Mouse (Mus musculus): ENCODE measurements around the gene Atp12a. TPM values are rescaled to one million over a fixed set of nuclear protein-coding genes. Genes with fewer than 3 reads are reported as not detected.

The Atp12a gene
- polyA plus RNA-seq, 1 experiment from 2014 or later: not detected

DNA sequence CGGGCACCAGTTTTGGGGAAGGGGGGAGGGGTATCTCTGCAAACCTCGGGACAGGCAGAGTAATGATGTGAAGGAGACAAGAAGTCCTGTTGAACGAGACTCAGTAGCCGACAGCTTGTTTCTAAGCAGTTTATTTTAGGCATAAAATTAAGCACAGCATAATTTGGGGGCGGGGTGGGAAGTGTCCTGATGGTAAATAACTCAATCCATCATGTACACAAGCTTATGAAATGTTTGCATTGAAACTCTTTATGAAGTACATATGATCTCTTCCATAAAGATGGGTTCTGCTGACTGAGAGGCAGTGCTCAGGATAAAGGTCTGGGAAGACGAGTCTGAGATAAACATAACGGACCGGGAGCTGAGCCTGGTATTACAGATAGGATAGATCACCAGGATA is 9.5 kb upstream of the Atp12a start:
- ATAC-seq (ENCODE audit: insufficient number of reproducible peaks, insufficient read depth, low FRiP score, low read depth): no peak
- Histone ChIP-seq H3K27ac (replicated peaks in 1 of 2; ENCODE audit: control insufficient read depth in 1 of 2, insufficient read depth in 1 of 2, low read depth in 2 of 2, low read length in 2 of 2) (no peak overlapping the region), H3K4me1 (ENCODE audit: control insufficient read depth in 2 of 2, insufficient read depth in 2 of 2, low read length in 2 of 2) (peaks cover 0 to 6% of the 10 kb centered on the region in 2 experiments; a peak in 1 of 4 replicates), H3K4me3 (ENCODE audit: control insufficient read depth in 1 of 2, insufficient read depth in 1 of 2, low read depth in 1 of 2, low read length in 2 of 2) (no peak overlapping the region), H3K4me2 (ENCODE audit: low read length) (no peak overlapping the region), H3K36me3 (ENCODE audit: control insufficient read depth, insufficient read depth, low read length) (no peaks in the 10 kb centered on the region), H3K27me3 (ENCODE audit: control insufficient read depth, insufficient read depth, low read length) (no peaks in the 10 kb centered on the region; the same call in 1 of the 2 replicates), H3K9me3 (ENCODE audit: control insufficient read depth, low read length) (no peaks in the 10 kb centered on the region), H3K9ac (ENCODE audit: low read length) (no peak overlapping the region)
- 61% methylated on average over 8 of the region's 8 CpGs for WGBS

DNA sequence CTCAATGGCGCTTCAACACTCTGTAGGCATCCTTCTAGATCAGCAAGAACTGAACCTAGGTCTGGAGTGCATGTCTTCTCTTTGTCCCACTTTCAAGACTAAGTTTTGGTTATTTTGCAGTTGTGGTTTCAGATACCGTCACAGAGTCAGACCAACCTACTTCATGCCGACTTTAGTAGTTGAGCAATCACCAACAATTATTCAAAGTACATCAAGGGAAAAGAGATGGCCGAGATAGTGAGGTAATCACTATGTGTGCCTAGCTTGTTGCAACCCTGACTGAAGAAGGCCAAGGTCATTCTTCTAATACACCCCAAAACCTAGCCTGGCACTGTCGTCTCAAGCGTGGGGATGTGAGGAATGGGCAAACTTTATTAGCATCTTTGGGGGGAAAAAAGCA is 8.7 kb upstream of the Atp12a start:
- Histone ChIP-seq H3K9ac (ENCODE audit: low read length) (no peak overlapping the region), H3K9me3 (ENCODE audit: control insufficient read depth, low read length) (no peaks in the 10 kb centered on the region), H3K36me3 (ENCODE audit: control insufficient read depth, insufficient read depth, low read length) (no peaks in the 10 kb centered on the region), H3K27ac (replicated peaks in 1 of 2; ENCODE audit: control insufficient read depth in 1 of 2, insufficient read depth in 1 of 2, low read depth in 2 of 2, low read length in 2 of 2) (no peak overlapping the region), H3K4me3 (ENCODE audit: control insufficient read depth in 1 of 2, insufficient read depth in 1 of 2, low read depth in 1 of 2, low read length in 2 of 2) (no peak overlapping the region), H3K4me1 (ENCODE audit: control insufficient read depth in 2 of 2, insufficient read depth in 2 of 2, low read length in 2 of 2) (peaks cover 0 to 6% of the 10 kb centered on the region in 2 experiments; a peak in 1 of 4 replicates), H3K27me3 (ENCODE audit: control insufficient read depth, insufficient read depth, low read length) (no peaks in the 10 kb centered on the region; the same call in 1 of the 2 replicates), H3K4me2 (ENCODE audit: low read length) (no peak overlapping the region)
- ATAC-seq (ENCODE audit: insufficient number of reproducible peaks, insufficient read depth, low FRiP score, low read depth): no peak
- WGBS: 82% methylated on average over 6 of the region's 6 CpGs

DNA sequence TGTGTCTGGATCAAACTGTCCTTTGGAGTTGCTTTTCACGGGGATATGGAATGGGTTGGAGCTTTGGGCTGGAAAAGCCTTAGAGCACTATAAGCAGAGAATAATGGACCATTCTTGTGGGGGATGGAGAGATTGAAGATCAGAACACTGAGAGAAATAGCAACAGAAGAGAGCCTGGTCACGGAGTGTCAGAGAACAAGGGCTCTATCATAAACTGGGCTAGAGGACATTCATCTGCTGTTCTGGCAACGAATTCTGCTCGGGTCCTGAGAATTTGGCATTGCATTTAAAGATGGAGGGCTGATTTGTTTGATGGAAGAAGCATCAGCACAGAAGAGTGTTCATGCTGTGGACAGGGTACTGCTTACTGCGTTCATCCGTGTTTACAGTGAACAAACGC is 6.4 kb upstream of the Atp12a start:
- H3K4me3 ChIP-seq (ENCODE audit: control insufficient read depth in 1 of 2, insufficient read depth in 1 of 2, low read depth in 1 of 2, low read length in 2 of 2): no peak overlapping the region
- no peak for ATAC-seq (ENCODE audit: insufficient number of reproducible peaks, insufficient read depth, low FRiP score, low read depth)
- H3K4me2 ChIP-seq (ENCODE audit: low read length): no peak overlapping the region
- WGBS: 83% methylated on average over 7 of the region's 7 CpGs
- H3K9me3 ChIP-seq (ENCODE audit: control insufficient read depth, low read length): no peaks in the 10 kb centered on the region
- H3K9ac ChIP-seq (ENCODE audit: low read length): no peak overlapping the region
- H3K4me1 ChIP-seq (ENCODE audit: control insufficient read depth in 2 of 2, insufficient read depth in 2 of 2, low read length in 2 of 2): no peaks in the 10 kb centered on the region
- peaks cover 10% of the 10 kb centered on the region for H3K27me3 ChIP-seq (ENCODE audit: control insufficient read depth, insufficient read depth, low read length)
- no peak overlapping the region for H3K27ac ChIP-seq (replicated peaks in 1 of 2; ENCODE audit: control insufficient read depth in 1 of 2, insufficient read depth in 1 of 2, low read depth in 2 of 2, low read length in 2 of 2)
- no peaks in the 10 kb centered on the region for H3K36me3 ChIP-seq (ENCODE audit: control insufficient read depth, insufficient read depth, low read length)

DNA sequence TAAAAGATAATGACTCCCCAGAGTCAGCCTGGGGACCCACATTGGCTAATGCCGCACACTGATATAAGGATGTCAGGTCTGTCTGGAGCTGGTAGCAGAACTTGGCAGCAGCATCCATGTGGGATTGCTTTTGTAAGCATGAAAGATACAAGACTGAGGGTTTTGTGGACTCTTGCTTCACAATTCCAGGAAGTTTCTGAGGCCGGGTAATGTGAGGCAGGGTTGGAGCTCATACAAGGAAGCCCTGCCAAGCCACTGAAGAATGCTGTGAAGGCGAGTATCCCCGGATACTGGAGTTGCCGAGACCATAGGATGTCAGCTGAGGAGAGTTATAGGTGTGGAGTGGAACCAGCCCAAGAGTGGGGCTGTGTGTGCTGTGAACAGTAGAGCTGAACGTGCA is 5.7 kb upstream of the Atp12a start:
- 70% methylated on average over 6 of the region's 6 CpGs for WGBS
- Histone ChIP-seq H3K9ac (ENCODE audit: low read length) (no peak overlapping the region), H3K4me1 (ENCODE audit: control insufficient read depth in 2 of 2, insufficient read depth in 2 of 2, low read length in 2 of 2) (no peaks in the 10 kb centered on the region), H3K36me3 (ENCODE audit: control insufficient read depth, insufficient read depth, low read length) (no peaks in the 10 kb centered on the region), H3K27ac (replicated peaks in 1 of 2; ENCODE audit: control insufficient read depth in 1 of 2, insufficient read depth in 1 of 2, low read depth in 2 of 2, low read length in 2 of 2) (no peak overlapping the region), H3K9me3 (ENCODE audit: control insufficient read depth, low read length) (no peaks in the 10 kb centered on the region), H3K27me3 (ENCODE audit: control insufficient read depth, insufficient read depth, low read length) (peaks cover 17% of the 10 kb centered on the region), H3K4me2 (ENCODE audit: low read length) (no peak overlapping the region), H3K4me3 (ENCODE audit: control insufficient read depth in 1 of 2, insufficient read depth in 1 of 2, low read depth in 1 of 2, low read length in 2 of 2) (no peak overlapping the region)
- no peak for ATAC-seq (ENCODE audit: insufficient number of reproducible peaks, insufficient read depth, low FRiP score, low read depth)

DNA sequence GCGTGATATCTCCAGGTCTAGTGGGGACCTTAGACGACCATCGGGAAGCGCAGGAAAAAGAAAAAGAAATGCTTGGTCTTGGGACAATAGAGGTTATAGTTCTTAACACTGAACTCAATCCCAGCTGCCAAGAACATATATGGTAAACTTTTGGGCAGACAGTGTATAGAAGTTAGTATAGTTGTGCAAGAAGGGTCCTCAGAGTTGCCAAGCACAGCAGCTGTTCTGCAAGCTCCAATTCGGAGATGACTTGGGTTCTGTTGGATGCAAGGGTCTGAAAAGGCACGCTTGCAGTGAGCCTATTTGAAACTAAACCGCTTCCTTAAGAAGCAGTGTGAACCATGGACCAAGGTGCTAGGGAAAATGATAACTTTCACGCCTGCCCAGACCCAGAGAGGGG is 424 bp downstream of the Atp12a start:
- peaks cover 58% of the 10 kb centered on the region for H3K27me3 ChIP-seq (ENCODE audit: control insufficient read depth, insufficient read depth, low read length)
- 24% methylated on average over 8 of the region's 8 CpGs for WGBS

DNA sequence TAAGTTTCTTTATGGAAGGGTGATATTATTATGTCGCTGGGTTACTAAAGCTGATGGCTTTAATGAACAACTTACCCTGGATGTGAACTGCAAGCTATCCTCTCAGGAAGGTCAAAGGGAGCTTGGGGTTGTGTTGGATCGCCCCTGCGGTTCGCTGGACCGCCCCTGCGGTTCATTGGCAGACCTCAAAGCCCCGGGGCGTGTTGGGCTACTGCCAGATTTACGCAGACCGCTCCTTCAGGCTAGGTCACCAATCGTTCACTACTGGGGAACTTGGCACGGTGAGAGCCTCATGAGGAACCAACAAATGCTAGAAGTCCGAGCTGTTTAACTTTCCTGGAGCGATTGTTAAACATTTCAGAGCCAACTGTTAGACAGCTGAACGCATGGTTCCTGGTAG is 1.8 kb downstream of the Atp12a start:
- Histone ChIP-seq H3K4me3 (ENCODE audit: control insufficient read depth in 1 of 2, insufficient read depth in 1 of 2, low read depth in 1 of 2, low read length in 2 of 2) (no peak overlapping the region), H3K4me2 (ENCODE audit: low read length) (peak overlapping the region; percentile 21; the same call in 1 of the 2 replicates), H3K9me3 (ENCODE audit: control insufficient read depth, low read length) (no peaks in the 10 kb centered on the region), H3K27me3 (ENCODE audit: control insufficient read depth, insufficient read depth, low read length) (peaks cover 58% of the 10 kb centered on the region), H3K36me3 (ENCODE audit: control insufficient read depth, insufficient read depth, low read length) (no peaks in the 10 kb centered on the region), H3K27ac (replicated peaks in 1 of 2; ENCODE audit: control insufficient read depth in 1 of 2, insufficient read depth in 1 of 2, low read depth in 2 of 2, low read length in 2 of 2) (no peak overlapping the region), H3K9ac (ENCODE audit: low read length) (no peak overlapping the region), H3K4me1 (ENCODE audit: control insufficient read depth in 2 of 2, insufficient read depth in 2 of 2, low read length in 2 of 2) (peaks cover 0 to 9% of the 10 kb centered on the region in 2 experiments; a peak in 3 of 4 replicates)
- WGBS: 21% methylated on average over 15 of the region's 15 CpGs
- no peak for ATAC-seq (ENCODE audit: insufficient number of reproducible peaks, insufficient read depth, low FRiP score, low read depth)

More for the DNA sequence above, 424 bp downstream of the Atp12a start:
- Histone ChIP-seq H3K27ac (replicated peaks in 1 of 2; ENCODE audit: control insufficient read depth in 1 of 2, insufficient read depth in 1 of 2, low read depth in 2 of 2, low read length in 2 of 2) (no peak overlapping the region), H3K9me3 (ENCODE audit: control insufficient read depth, low read length) (no peaks in the 10 kb centered on the region), H3K4me3 (ENCODE audit: control insufficient read depth in 1 of 2, insufficient read depth in 1 of 2, low read depth in 1 of 2, low read length in 2 of 2) (peak overlapping the region; percentile 39 to 40), H3K36me3 (ENCODE audit: control insufficient read depth, insufficient read depth, low read length) (no peaks in the 10 kb centered on the region), H3K4me1 (ENCODE audit: control insufficient read depth in 2 of 2, insufficient read depth in 2 of 2, low read length in 2 of 2) (peaks cover 0 to 9% of the 10 kb centered on the region in 2 experiments; a peak in 3 of 4 replicates), H3K4me2 (ENCODE audit: low read length) (peak overlapping the region; percentile 65), H3K9ac (ENCODE audit: low read length) (no peak overlapping the region)
- ATAC-seq (ENCODE audit: insufficient number of reproducible peaks, insufficient read depth, low FRiP score, low read depth): no peak

DNA sequence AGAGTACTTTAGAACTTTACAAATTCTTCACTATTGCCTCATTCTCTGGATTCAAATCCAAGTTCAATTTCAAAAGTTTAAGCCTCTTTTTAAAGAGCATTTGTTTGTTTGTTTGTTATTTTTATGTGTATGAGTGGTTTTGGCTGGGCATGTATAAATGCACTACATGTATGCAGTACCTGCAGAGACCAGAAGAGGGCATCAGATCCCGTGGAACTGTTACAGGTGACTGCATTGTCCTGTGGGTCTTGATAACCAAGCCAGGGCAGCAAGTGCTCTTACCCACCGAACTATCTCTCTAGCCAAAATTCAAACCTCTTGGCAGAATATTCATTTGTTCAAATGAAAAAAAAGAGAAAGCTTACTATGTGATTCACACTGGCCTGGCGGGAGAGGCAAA is 4.0 kb downstream of the Atp12a start:
- no peaks in the 10 kb centered on the region for H3K36me3 ChIP-seq (ENCODE audit: control insufficient read depth, insufficient read depth, low read length)
- H3K27ac ChIP-seq (replicated peaks in 1 of 2; ENCODE audit: control insufficient read depth in 1 of 2, insufficient read depth in 1 of 2, low read depth in 2 of 2, low read length in 2 of 2): no peak overlapping the region
- WGBS: 52% methylated on average over 3 of the region's 3 CpGs
- H3K9me3 ChIP-seq (ENCODE audit: control insufficient read depth, low read length): no peaks in the 10 kb centered on the region
- H3K4me3 ChIP-seq (ENCODE audit: control insufficient read depth in 1 of 2, insufficient read depth in 1 of 2, low read depth in 1 of 2, low read length in 2 of 2): no peak overlapping the region
- peaks cover 0 to 9% of the 10 kb centered on the region in 2 experiments; a peak in 3 of 4 replicates for H3K4me1 ChIP-seq (ENCODE audit: control insufficient read depth in 2 of 2, insufficient read depth in 2 of 2, low read length in 2 of 2)
- H3K27me3 ChIP-seq (ENCODE audit: control insufficient read depth, insufficient read depth, low read length): peaks cover 44% of the 10 kb centered on the region
- no peak overlapping the region for H3K4me2 ChIP-seq (ENCODE audit: low read length)
- H3K9ac ChIP-seq (ENCODE audit: low read length): no peak overlapping the region
- no peak for ATAC-seq (ENCODE audit: insufficient number of reproducible peaks, insufficient read depth, low FRiP score, low read depth)

DNA sequence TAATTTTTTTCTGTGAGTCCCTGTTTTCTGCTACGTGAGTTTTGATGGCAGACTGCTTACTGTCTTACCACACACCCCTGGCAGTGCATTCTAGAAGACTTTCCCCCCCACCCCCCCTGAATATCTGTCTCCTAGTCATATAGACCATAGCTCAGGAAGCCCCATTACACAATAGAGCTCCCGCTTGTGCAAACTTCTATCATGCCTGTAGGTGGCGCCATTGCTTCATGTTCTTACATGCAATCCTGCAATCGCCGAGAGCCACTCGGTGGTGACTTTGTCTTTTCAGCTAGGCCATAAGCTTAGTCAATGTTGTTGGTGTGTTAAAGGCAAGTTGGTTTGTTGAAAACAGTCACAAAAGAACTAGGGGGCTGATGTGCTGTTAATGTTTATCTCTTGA is 10.9 kb downstream of the Atp12a start:
- H3K4me3 ChIP-seq (ENCODE audit: control insufficient read depth in 1 of 2, insufficient read depth in 1 of 2, low read depth in 1 of 2, low read length in 2 of 2): no peak overlapping the region
- no peak overlapping the region for H3K9ac ChIP-seq (ENCODE audit: low read length)
- H3K4me2 ChIP-seq (ENCODE audit: low read length): no peak overlapping the region
- H3K27me3 ChIP-seq (ENCODE audit: control insufficient read depth, insufficient read depth, low read length): no peaks in the 10 kb centered on the region; the same call in 1 of the 2 replicates
- H3K4me1 ChIP-seq (ENCODE audit: control insufficient read depth in 2 of 2, insufficient read depth in 2 of 2, low read length in 2 of 2): peaks cover 0 to 3% of the 10 kb centered on the region in 2 experiments; a peak in 1 of 4 replicates
- no peak overlapping the region for H3K27ac ChIP-seq (replicated peaks in 1 of 2; ENCODE audit: control insufficient read depth in 1 of 2, insufficient read depth in 1 of 2, low read depth in 2 of 2, low read length in 2 of 2)
- WGBS: 1% methylated on average over 6 of the region's 6 CpGs
- no peaks in the 10 kb centered on the region for H3K36me3 ChIP-seq (ENCODE audit: control insufficient read depth, insufficient read depth, low read length)
- no peak for ATAC-seq (ENCODE audit: insufficient number of reproducible peaks, insufficient read depth, low FRiP score, low read depth)
- no peaks in the 10 kb centered on the region for H3K9me3 ChIP-seq (ENCODE audit: control insufficient read depth, low read length)

All from heart, embryonic 14.5 days (tissue).